In the genomic region with DNA sequence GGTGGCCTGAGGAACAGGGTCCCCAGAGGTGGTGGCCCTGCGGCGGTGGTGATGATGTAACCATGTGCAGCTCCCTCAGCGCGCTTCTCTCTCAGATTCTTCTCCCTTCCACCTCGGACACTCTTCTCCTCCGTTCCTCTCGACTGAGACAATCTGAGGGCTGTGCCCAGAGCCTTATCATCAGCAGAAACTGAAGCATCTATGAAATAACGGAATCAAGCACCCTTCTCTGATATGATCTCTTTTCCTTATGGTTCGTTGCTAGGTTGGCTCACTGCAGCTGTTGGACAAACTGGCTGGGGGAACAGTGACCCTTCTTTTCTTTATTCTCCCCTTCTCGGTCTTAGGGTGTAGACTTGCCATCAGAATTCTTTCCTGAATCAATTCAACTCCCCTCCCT, we compare ENCODE assay signal across 30 mouse cellular contexts. TPM values are rescaled to one million over a fixed set of nuclear protein-coding genes. Genes with fewer than 3 reads are reported as not detected.
DNase-seq lines count a peak whose midpoint lies in the region; ATAC-seq and TF ChIP-seq lines count a peak whose summit lies in the region.
"Had no signal": no experiment of that assay in that cellular context is flagged by ENCODE, and none has a peak within 500 bp of the region (broad histone marks: within the 10 kb centered on the region; RNA-seq: fewer than 3 reads in every experiment).

No protein-coding gene starts in this region.

- no peaks in the 10 kb centered on the region for H3K36me3 ChIP-seq in embryonic facial prominence, embryonic 13.5 days
- no peaks in the 10 kb centered on the region for H3K36me3 ChIP-seq in embryonic facial prominence, embryonic 10.5 days (replicated peaks)
- H3K36me3 ChIP-seq in limb, embryonic 13.5 days, result no peaks in the 10 kb centered on the region
- no peaks in the 10 kb centered on the region for H3K36me3 ChIP-seq in limb, embryonic 10.5 days
- peaks cover 0 to 16% of the 10 kb centered on the region in 2 experiments; a peak in 2 of 4 replicates for H3K36me3 ChIP-seq in MEL (ENCODE audit: control insufficient read depth in 1 of 2, insufficient read depth in 2 of 2, low read length in 2 of 2)
- H3K36me3 ChIP-seq: embryonic facial prominence, embryonic 15.5 days; forebrain, embryonic 12.5 days; heart, embryonic 12.5 days; heart, embryonic 15.5 days; hindbrain, embryonic 10.5 days; hindbrain, embryonic 13.5 days had no signal

- peak in 1 of 2 experiments; percentile 59; a peak in 2 of 4 replicates for TF ChIP-seq EP300 in MEL (IDR thresholded peaks at IDR 0.05; ENCODE audit: low read depth in 1 of 2, low read length in 2 of 2)

- no peaks in the 10 kb centered on the region for H3K4me1 ChIP-seq in embryonic facial prominence, embryonic 13.5 days
- peaks cover 9% of the 10 kb centered on the region for H3K4me1 ChIP-seq in embryonic facial prominence, embryonic 10.5 days
- peaks cover 11% of the 10 kb centered on the region; the same call in 1 of the 2 replicates for H3K4me1 ChIP-seq in limb, embryonic 13.5 days
- peaks cover 10% of the 10 kb centered on the region for H3K4me1 ChIP-seq in limb, embryonic 10.5 days
- H3K4me1 ChIP-seq in MEL (ENCODE audit: control insufficient read depth in 1 of 2, insufficient read depth in 2 of 2, low read length in 2 of 2), result peaks cover 11 to 35% of the 10 kb centered on the region in 2 experiments
- H3K4me1 ChIP-seq: embryonic facial prominence, embryonic 15.5 days; forebrain, embryonic 12.5 days; hindbrain, embryonic 13.5 days had no signal

- H3K4me2 ChIP-seq in embryonic facial prominence, embryonic 13.5 days, result no peak overlapping the region
- H3K4me2 ChIP-seq in limb, embryonic 13.5 days (replicated peaks), result no peak overlapping the region
- H3K4me2 ChIP-seq: embryonic facial prominence, embryonic 15.5 days; forebrain, embryonic 12.5 days; heart, embryonic 12.5 days; heart, embryonic 15.5 days; hindbrain, embryonic 13.5 days had no signal

- WGBS in embryonic facial prominence, embryonic 13.5 days, result 56% methylated on average over 10 of the region's 10 CpGs
- 69% methylated on average over 10 of the region's 10 CpGs for WGBS in embryonic facial prominence, embryonic 10.5 days
- WGBS in limb, embryonic 13.5 days, result 72% methylated on average over 10 of the region's 10 CpGs
- 63% methylated on average over 10 of the region's 10 CpGs for WGBS in limb, embryonic 10.5 days

- H3K9ac ChIP-seq in embryonic facial prominence, embryonic 13.5 days, result peak overlapping the region; percentile 23; the same call in 1 of the 2 replicates
- H3K9ac ChIP-seq in limb, embryonic 13.5 days, result 0 out of 2 replicates have a peak overlapping the region, but pooled peaks have one; percentile 25
- peak overlapping the region; percentile 6; the same call in 1 of the 2 replicates for H3K9ac ChIP-seq in MEL (ENCODE audit: control insufficient read depth, low read depth, low read length, poor library complexity, severe bottlenecking)
- H3K9ac ChIP-seq: embryonic facial prominence, embryonic 15.5 days; forebrain, embryonic 12.5 days; heart, embryonic 12.5 days; heart, embryonic 15.5 days; hindbrain, embryonic 13.5 days had no signal

- DNase-seq in embryonic facial prominence, embryonic 10.5 days (ENCODE audit: low spot score), result no peak
- DNase-seq in limb, embryonic 10.5 days (ENCODE audit: low spot score), result no peak
- DNase-seq in MEL (ENCODE audit: low read depth, low spot score), result peak; percentile 37
- no peak for DNase-seq in spleen, postnatal 14 days (ENCODE audit: low spot score in 2 of 2)
- DNase-seq in ovary, postnatal 36 days (ENCODE audit: low spot score), result no peak
- DNase-seq: adrenal gland, adult 8-10 months; adrenal gland, postnatal 25 days; cerebellum, adult 11-12 months; cerebellum, adult 8-10 months; cerebellum, postnatal 10 days; cerebellum, postnatal 36 days; embryo, embryonic 11 days; gastrocnemius, adult 2 months; gastrocnemius, postnatal 14 days; heart, adult 18-20 months; heart, postnatal 10 days; heart, postnatal 36 days had no signal

- no peaks in the 10 kb centered on the region for H3K79me2 ChIP-seq in MEL (ENCODE audit: control insufficient read depth, insufficient read depth, low read length, poor library complexity)

- no peak overlapping the region for H3K27ac ChIP-seq in embryonic facial prominence, embryonic 13.5 days
- H3K27ac ChIP-seq in embryonic facial prominence, embryonic 10.5 days (replicated peaks), result no peak overlapping the region
- H3K27ac ChIP-seq in limb, embryonic 13.5 days, result no peak overlapping the region
- H3K27ac ChIP-seq in limb, embryonic 10.5 days, result no peak overlapping the region
- 0 out of 2 replicates have a peak overlapping the region, but pooled peaks have one; percentile 18 for H3K27ac ChIP-seq in MEL (ENCODE audit: control insufficient read depth, low read depth, low read length)
- H3K27ac ChIP-seq: embryonic facial prominence, embryonic 15.5 days; forebrain, embryonic 12.5 days; gastrocnemius, adult 2 months; heart, embryonic 15.5 days; hindbrain, embryonic 10.5 days; hindbrain, embryonic 13.5 days had no signal

- TF ChIP-seq RAD21 in MEL (IDR thresholded peaks at IDR 0.05; ENCODE audit: low read depth, low read length), result no peak

- TF ChIP-seq POLR2A in MEL (IDR thresholded peaks at IDR 0.05; ENCODE audit: control insufficient read depth in 1 of 2, insufficient read depth in 1 of 2, low read depth in 1 of 2, low read length in 2 of 2, poor library complexity in 1 of 2), result no peak

- no peaks in the 10 kb centered on the region for H3K9me3 ChIP-seq in embryonic facial prominence, embryonic 13.5 days
- H3K9me3 ChIP-seq in embryonic facial prominence, embryonic 10.5 days, result no peaks in the 10 kb centered on the region
- H3K9me3 ChIP-seq in limb, embryonic 13.5 days, result no peaks in the 10 kb centered on the region
- no peaks in the 10 kb centered on the region for H3K9me3 ChIP-seq in limb, embryonic 10.5 days (replicated peaks)
- no peaks in the 10 kb centered on the region for H3K9me3 ChIP-seq in MEL (replicated peaks; ENCODE audit: insufficient read depth, low read length)
- H3K9me3 ChIP-seq: embryonic facial prominence, embryonic 15.5 days; forebrain, embryonic 12.5 days; heart, embryonic 12.5 days; heart, embryonic 15.5 days; hindbrain, embryonic 10.5 days; hindbrain, embryonic 13.5 days had no signal

- H3K27me3 ChIP-seq in embryonic facial prominence, embryonic 13.5 days, result peaks cover 13% of the 10 kb centered on the region
- H3K27me3 ChIP-seq in embryonic facial prominence, embryonic 10.5 days (replicated peaks; ENCODE audit: low read depth, poor library complexity, severe bottlenecking), result peaks cover 14% of the 10 kb centered on the region; the same call in 1 of the 2 replicates
- peaks cover 19% of the 10 kb centered on the region for H3K27me3 ChIP-seq in limb, embryonic 13.5 days
- H3K27me3 ChIP-seq in limb, embryonic 10.5 days (ENCODE audit: low read depth, poor library complexity, severe bottlenecking), result peaks cover 10% of the 10 kb centered on the region; the same call in 1 of the 2 replicates
- peaks cover 3% of the 10 kb centered on the region in 2 experiments; a peak in 2 of 4 replicates for H3K27me3 ChIP-seq in MEL (ENCODE audit: control insufficient read depth in 1 of 2, insufficient read depth in 2 of 2, low read length in 2 of 2)
- H3K27me3 ChIP-seq: heart, embryonic 15.5 days had no signal

- no peak for ATAC-seq in embryonic facial prominence, embryonic 13.5 days (ENCODE audit: insufficient number of reproducible peaks, insufficient read depth, low FRiP score, low TSS enrichment, low read depth)
- no peak for ATAC-seq in limb, embryonic 13.5 days (ENCODE audit: low FRiP score, low read depth)
- ATAC-seq: activated CD4-positive, CD25-positive, alpha-beta regulatory T cell, adult 4 months; forebrain, embryonic 16.5 days; hindbrain, embryonic 16.5 days had no signal

- no peak overlapping the region for H3K4me3 ChIP-seq in embryonic facial prominence, embryonic 13.5 days
- H3K4me3 ChIP-seq in embryonic facial prominence, embryonic 10.5 days, result no peak overlapping the region
- no peak overlapping the region for H3K4me3 ChIP-seq in limb, embryonic 13.5 days
- no peak overlapping the region for H3K4me3 ChIP-seq in limb, embryonic 10.5 days
- H3K4me3 ChIP-seq in MEL (ENCODE audit: control insufficient read depth in 1 of 2, insufficient read depth in 1 of 2, low read depth in 2 of 2, low read length in 2 of 2), result peak overlapping the region; percentile 4 to 27; a peak in 1 of 4 replicates
- H3K4me3 ChIP-seq: embryonic facial prominence, embryonic 15.5 days; forebrain, embryonic 12.5 days; gastrocnemius, adult 2 months; heart, embryonic 12.5 days; heart, embryonic 15.5 days; hindbrain, embryonic 10.5 days; hindbrain, embryonic 13.5 days had no signal

- TF ChIP-seq CTCF in MEL (IDR thresholded peaks at IDR 0.05 in 2 of 3, conservative IDR thresholded peaks at IDR 0.05 in 1 of 3; ENCODE audit: control insufficient read depth in 1 of 3, insufficient read depth in 1 of 3, low read depth in 2 of 3, low read length in 3 of 3, poor library complexity in 1 of 3, severe bottlenecking in 1 of 3), result no peak

RNA-seq across cellular contexts. Expression of gene Gm29776, which starts 4.6 kb away (rescaled TPM):
- polyA plus RNA-seq in embryonic facial prominence, embryonic 13.5 days (2015; fragmentation: Nextera tagmentation; extraction: Ambion mirVana), result 0.14 and 0.17 TPM in 2 replicates
- 0.10 and 0.12 TPM in 2 replicates for polyA plus RNA-seq in embryonic facial prominence, embryonic 10.5 days (2016; fragmentation: Nextera tagmentation; extraction: Ambion mirVana)
- 0.31 and 0.33 TPM in 2 replicates for polyA plus RNA-seq in limb, embryonic 13.5 days (2015; fragmentation: Nextera tagmentation; extraction: Ambion mirVana)
- polyA plus RNA-seq in limb, embryonic 10.5 days (2016; fragmentation: Nextera tagmentation; extraction: Ambion mirVana), result 0.10 and 0.16 TPM in 2 replicates
- total RNA-seq in MEL (2012; rRNA removed), result not detected in 2 replicates
- not detected for polyA plus RNA-seq in MEL (2012; ENCODE audit: insufficient read depth in 1 of 2, insufficient read length in 2 of 2, low read depth in 1 of 2, low replicate concordance in 2 of 2, missing spikeins in 1 of 2)
- total RNA-seq: adrenal gland, postnatal 25 days; gastrocnemius, adult 2 months; gastrocnemius, postnatal 14 days; heart, adult 18-20 months; heart, postnatal 36 days had no signal
- polyA plus RNA-seq: activated CD4-positive, CD25-positive, alpha-beta regulatory T cell, adult 4 months; forebrain, embryonic 12.5 days had no signal

RNA-seq across cellular contexts. Expression of gene Cebpe, which starts 8.8 kb away (rescaled TPM):
- polyA plus RNA-seq in embryonic facial prominence, embryonic 13.5 days (2015; fragmentation: Nextera tagmentation; extraction: Ambion mirVana), result not detected in 2 replicates
- not detected in 2 replicates for polyA plus RNA-seq in embryonic facial prominence, embryonic 10.5 days (2016; fragmentation: Nextera tagmentation; extraction: Ambion mirVana)
- polyA plus RNA-seq in limb, embryonic 13.5 days (2015; fragmentation: Nextera tagmentation; extraction: Ambion mirVana), result not detected in 2 replicates
- not detected in 2 replicates for polyA plus RNA-seq in limb, embryonic 10.5 days (2016; fragmentation: Nextera tagmentation; extraction: Ambion mirVana)
- not detected in 2 replicates for total RNA-seq in MEL (2012; rRNA removed)
- polyA plus RNA-seq in MEL (2012; ENCODE audit: insufficient read depth in 1 of 2, insufficient read length in 2 of 2, low read depth in 1 of 2, low replicate concordance in 2 of 2, missing spikeins in 1 of 2), result under 1 TPM in 1 of 2 experiments, not detected in 1; 0.32 TPM
- total RNA-seq: adrenal gland, adult 8-10 months; adrenal gland, postnatal 25 days; gastrocnemius, adult 2 months; gastrocnemius, postnatal 14 days; gastrocnemius, postnatal 4 days; heart, adult 18-20 months; heart, postnatal 10 days; heart, postnatal 36 days had no signal
- polyA plus RNA-seq: activated CD4-positive, CD25-positive, alpha-beta regulatory T cell, adult 4 months; cortical plate, adult 2 months; embryonic facial prominence, embryonic 15.5 days; forebrain, embryonic 12.5 days; forebrain, embryonic 16.5 days; heart, embryonic 12.5 days; hindbrain, embryonic 10.5 days; hindbrain, embryonic 13.5 days; hindbrain, embryonic 16.5 days had no signal

RNA-seq across cellular contexts. Expression of gene Acin1, which starts 16.5 kb away (rescaled TPM):
- 169 and 173 TPM in 2 replicates for polyA plus RNA-seq in embryonic facial prominence, embryonic 13.5 days (2015; fragmentation: Nextera tagmentation; extraction: Ambion mirVana)
- polyA plus RNA-seq in embryonic facial prominence, embryonic 10.5 days (2016; fragmentation: Nextera tagmentation; extraction: Ambion mirVana), result 150 and 152 TPM in 2 replicates
- polyA plus RNA-seq in limb, embryonic 13.5 days (2015; fragmentation: Nextera tagmentation; extraction: Ambion mirVana), result 166 and 167 TPM in 2 replicates
- polyA plus RNA-seq in limb, embryonic 10.5 days (2016; fragmentation: Nextera tagmentation; extraction: Ambion mirVana), result 142 and 144 TPM in 2 replicates
- 110 and 115 TPM in 2 replicates for total RNA-seq in MEL (2012; rRNA removed)
- 100 to 1,000 TPM; 103 to 248 TPM for polyA plus RNA-seq in MEL (2012; ENCODE audit: insufficient read depth in 1 of 2, insufficient read length in 2 of 2, low read depth in 1 of 2, low replicate concordance in 2 of 2, missing spikeins in 1 of 2)

RNA-seq across cellular contexts. Expression of gene 1700123O20Rik, which starts 17.2 kb away (rescaled TPM):
- 89.2 and 103 TPM in 2 replicates for polyA plus RNA-seq in embryonic facial prominence, embryonic 13.5 days (2015; fragmentation: Nextera tagmentation; extraction: Ambion mirVana)
- 115 and 116 TPM in 2 replicates for polyA plus RNA-seq in embryonic facial prominence, embryonic 10.5 days (2016; fragmentation: Nextera tagmentation; extraction: Ambion mirVana)
- polyA plus RNA-seq in limb, embryonic 13.5 days (2015; fragmentation: Nextera tagmentation; extraction: Ambion mirVana), result 96.6 and 98.0 TPM in 2 replicates
- polyA plus RNA-seq in limb, embryonic 10.5 days (2016; fragmentation: Nextera tagmentation; extraction: Ambion mirVana), result 112 and 116 TPM in 2 replicates
- 44.2 and 47.0 TPM in 2 replicates for total RNA-seq in MEL (2012; rRNA removed)
- polyA plus RNA-seq in MEL (2012; ENCODE audit: insufficient read depth in 1 of 2, insufficient read length in 2 of 2, low read depth in 1 of 2, low replicate concordance in 2 of 2, missing spikeins in 1 of 2), result 10 to 100 TPM in 1 of 2 experiments, not detected in 1; 72.8 TPM

Comparison
In these comparisons a context has a peak if more than half of its experiments do, and no peak if none do; other contexts are left out.
1. H3K4me3 ChIP-seq: peak in MEL (2 of 2); none in embryonic facial prominence, embryonic 13.5 days (single experiment), embryonic facial prominence, embryonic 10.5 days (single experiment), limb, embryonic 13.5 days (single experiment) and limb, embryonic 10.5 days (single experiment).
2. Peak in every context shown above with its lines, with median percentiles within 50 percentile points of each other: H3K9ac ChIP-seq.